Mouse (Mus musculus) left cerebral cortex, adult 2 months (tissue): ENCODE measurements around the gene Yipf1. TPM values are rescaled to one million over a fixed set of nuclear protein-coding genes. Genes with fewer than 3 reads are reported as not detected.
A peak's percentile ranks its signal among the peaks of the same experiment; 100 is the strongest.

Experiments used
- DNase-seq, 2 experiments: peaks; one replicate each; pipeline ENCODE4 v3.0.0; 2021 to 2022; ENCODE audit warnings: low spot score in 2 of 2, mixed read lengths in 1 of 2; ENCODE audit errors: extremely low spot score in 1 of 2
- H3K27ac ChIP-seq: fragments of 200-600 bp; 2 replicates; pipeline ENCODE4 v1.8.1; 2022
- H3K4me3 ChIP-seq: fragments of 200-600 bp; 2 replicates; pipeline ENCODE4 v1.8.1; 2022
- CTCF ChIP-seq: fragments of 200-600 bp; IDR thresholded peaks from 2 replicates; pipeline ENCODE4 v1.8.1; 2022; ENCODE audit warnings: antibody characterized with exemption, mild to moderate bottlenecking, moderate library complexity
- intact Hi-C: fragments of 180-260 bp; cut with DNase I; formaldehyde crosslinking; loops from one replicate; pipeline ENCODE4 v1.15.1; 2025
- total RNA-seq, 2 experiments: library from RNA; stranded (reverse); gene quantifications; 2 replicates each; pipeline ENCODE4 v1.2.3; 2021

Gene Yipf1
- total RNA-seq, 2 experiments from 2014 or later: 40.3 to 44.4 TPM

DNA sequence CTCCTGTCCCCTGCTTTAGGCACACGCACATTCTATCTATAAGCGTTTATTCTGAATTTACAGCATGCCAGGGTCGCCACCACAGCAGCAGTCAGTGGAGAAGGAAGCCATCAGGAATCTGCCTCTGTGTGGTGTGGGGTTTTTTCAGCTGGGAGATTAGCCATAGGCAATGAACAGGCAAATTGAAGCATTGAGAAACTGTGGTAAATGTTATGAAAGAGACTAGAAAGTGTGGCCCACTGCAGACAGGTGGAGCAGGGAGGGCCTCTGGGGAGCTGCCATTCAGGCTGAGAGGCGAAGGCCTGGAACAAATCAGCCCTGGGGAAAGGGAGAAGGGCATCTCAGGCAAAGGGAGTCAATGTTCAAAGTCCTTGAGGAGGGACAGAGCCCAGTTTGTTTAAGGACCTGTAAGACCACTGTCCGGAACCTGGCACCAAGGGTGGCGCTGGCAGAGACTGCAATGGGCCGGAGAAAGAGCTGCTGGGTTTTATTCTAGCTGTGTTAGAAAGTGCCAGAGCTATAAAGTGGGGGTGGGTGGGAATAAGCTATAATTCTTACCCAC lies 14.3 kb upstream of the Yipf1 start:
- no peak for DNase-seq
- Histone ChIP-seq H3K27ac (no peak overlapping the region), H3K4me3 (no peak overlapping the region)
- TF ChIP-seq CTCF: no peak
- intact Hi-C loops: no loop called here

DNA sequence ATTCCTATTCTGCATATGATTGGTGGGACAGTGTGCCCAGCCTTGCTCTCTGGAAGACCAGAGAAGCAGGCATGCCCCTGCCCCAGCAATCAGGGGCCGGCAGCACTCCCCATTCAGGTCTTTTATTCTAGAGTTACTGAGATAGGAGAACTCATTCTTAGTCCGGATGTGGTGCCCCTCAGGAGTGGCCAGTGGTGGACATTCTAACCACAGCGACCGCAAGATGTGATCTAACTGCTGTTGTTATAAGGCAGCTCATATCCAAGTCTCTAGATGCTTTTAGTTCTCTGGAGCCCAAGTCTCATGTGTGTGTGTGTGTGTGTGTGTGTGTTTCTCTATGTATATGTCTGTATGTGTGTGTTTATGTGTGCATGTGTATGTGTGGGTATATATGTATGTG lies 13.8 kb upstream of the Yipf1 start:
- no peak for DNase-seq
- H3K4me3 ChIP-seq: no peak overlapping the region
- intact Hi-C loops: no loop called here
- no peak for TF ChIP-seq CTCF
- no peak overlapping the region for H3K27ac ChIP-seq

DNA sequence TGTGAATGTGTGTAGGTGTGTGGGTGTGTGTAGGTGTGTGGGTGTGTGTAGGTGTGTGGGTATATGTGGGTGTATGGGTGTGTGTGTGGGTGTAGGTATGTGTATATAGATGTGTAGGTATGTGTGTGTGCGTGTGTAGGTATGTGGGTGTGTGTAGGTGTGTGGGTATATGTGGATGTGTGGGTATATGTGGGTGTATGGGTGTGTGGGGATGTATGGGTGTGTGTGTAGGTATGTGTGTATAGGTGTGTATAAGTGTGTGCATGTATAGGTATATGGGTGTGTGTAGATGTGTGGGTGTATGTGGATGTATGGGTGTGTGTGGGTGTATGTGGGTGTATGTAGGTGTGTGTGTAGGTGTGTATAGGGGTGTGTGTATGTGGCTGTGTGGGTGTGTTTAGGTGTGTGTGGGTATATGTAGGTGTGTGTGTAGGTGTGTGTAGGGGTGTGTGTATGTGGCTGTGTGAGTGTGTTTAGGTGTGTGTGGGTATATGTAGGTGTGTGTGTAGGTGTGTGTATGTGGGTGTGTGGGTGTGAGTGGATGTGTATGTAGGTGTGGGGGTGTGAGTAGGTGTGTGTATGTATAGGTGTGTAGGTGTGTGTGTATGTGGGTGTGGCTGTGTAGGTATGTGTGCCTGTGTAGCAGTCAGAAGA lies 13.1 kb upstream of the Yipf1 start:
- intact Hi-C loops: no loop called here
- DNase-seq: no peak
- no peak overlapping the region for H3K4me3 ChIP-seq

DNA sequence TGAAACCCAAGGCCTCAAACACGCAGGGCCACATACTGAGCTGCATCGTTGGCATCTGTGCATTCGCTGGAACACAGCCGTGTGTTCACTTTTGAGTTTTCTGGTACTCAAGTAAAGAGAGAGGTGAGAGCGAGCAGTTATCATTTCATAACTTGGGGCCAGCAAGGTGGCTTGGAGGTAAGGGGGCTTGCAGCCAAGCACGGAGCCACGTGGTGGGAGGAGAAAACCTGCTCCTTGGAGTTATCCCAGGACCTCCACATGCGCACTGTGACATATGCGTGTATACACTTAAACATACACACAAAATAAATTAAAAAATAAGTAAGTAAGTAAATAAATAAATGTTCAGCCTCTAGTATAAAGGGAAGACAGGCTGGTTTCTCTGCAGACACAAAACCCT lies 11.9 kb upstream of the Yipf1 start:
- no peak overlapping the region for H3K27ac ChIP-seq
- no peak overlapping the region for H3K4me3 ChIP-seq
- intact Hi-C loops: no loop called here
- no peak for TF ChIP-seq CTCF
- DNase-seq: no peak

More for the DNA sequence above, 13.1 kb upstream of the Yipf1 start:
- TF ChIP-seq CTCF: no peak
- no peak overlapping the region for H3K27ac ChIP-seq

DNA sequence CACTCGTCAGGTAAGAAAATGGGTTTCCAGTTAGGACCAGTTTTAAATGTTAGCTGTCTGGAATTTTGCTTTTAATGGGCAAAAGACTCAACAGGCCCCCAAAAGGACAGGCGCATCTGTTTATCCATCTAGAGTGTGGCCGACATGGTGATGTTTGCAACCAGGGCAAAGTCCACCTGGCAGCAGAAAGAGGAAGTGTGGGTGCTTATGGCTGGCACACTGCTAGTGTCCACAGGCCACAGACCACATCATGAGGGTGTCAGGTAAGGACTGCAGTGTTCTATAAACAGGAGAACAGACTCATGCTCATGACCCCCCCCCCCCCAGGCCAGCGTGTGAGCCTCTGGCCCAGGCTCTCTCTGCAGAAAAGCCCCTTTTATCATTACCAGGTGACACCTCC lies 11.3 kb upstream of the Yipf1 start:
- no peak for DNase-seq
- intact Hi-C loops: no loop called here
- no peak for TF ChIP-seq CTCF
- H3K27ac ChIP-seq: no peak overlapping the region
- no peak overlapping the region for H3K4me3 ChIP-seq

DNA sequence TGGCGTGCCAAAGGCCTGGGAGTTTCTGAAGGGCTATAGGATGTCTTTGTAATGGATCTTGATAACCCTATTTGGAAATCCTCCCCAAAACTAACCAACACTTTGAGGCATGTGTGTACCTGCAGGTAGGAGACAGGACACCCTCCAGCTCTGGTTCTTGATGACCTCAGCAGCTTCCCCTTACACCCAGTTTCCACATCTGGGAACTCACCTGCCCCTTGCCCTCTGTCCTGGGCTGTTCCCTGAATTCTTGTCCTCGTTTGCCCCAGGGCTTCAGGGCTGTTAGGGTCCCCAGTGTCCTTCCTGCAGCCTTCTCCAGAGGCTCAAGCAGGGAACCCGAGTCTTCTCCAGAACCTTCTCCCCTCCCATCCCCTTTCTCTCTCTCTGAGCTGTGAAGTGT lies 10.6 kb upstream of the Yipf1 start:
- Histone ChIP-seq H3K4me3 (no peak overlapping the region), H3K27ac (no peak overlapping the region)
- intact Hi-C loops: no loop called here
- TF ChIP-seq CTCF: no peak
- no peak for DNase-seq

DNA sequence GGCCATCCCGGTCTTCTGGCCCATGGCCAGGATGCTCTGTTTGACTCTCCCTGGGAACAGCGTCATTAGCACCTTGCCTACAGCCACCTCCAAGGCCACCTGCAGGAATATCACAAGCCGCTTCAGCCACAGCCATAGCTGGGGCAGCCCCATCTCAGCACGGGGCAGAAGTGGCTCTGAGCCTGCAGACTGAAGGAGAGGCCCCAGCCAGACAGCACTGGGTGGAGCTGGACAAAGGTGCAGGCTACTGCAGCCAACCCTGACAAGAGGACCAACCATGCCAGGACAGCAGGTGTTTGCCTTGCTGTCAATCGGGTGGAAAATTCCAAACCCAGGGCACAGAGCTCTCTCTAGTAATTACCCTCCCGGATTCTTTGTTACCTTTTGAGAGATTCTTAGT lies 7.2 kb upstream of the Yipf1 start, which contains the start of gene Dio1:
Gene Dio1, minus strand, starts transcription at position 204 of the 400 bp plus-strand sequence.
- H3K4me3 ChIP-seq: no peak within 1 kb of the TSS
- intact Hi-C loops: no loop called here
- DNase-seq: no peak

DNA sequence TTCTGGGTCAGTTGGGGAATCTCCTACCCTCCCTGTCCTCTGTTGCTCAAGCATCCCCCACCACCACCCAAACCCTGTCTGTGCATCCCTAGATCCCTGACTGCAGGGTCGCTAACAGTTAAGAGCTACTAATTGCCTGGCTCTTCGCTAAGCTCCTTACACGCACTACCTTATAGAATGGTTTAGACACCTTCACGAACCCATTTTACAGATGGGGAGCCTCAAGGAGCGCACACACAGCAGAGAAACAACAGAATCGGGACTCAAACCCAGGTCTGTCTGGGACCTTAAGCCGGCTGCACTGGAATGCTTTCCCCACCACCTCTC lies 279 bp downstream of the Yipf1 start:
- TF ChIP-seq CTCF: no peak
- Histone ChIP-seq H3K27ac (peak overlapping the region; percentile 69; the same call in 1 of the 2 replicates), H3K4me3 (peak overlapping the region; percentile 69)
- DNase-seq: no peak
- intact Hi-C loops: loop anchor here (1.0 to 2.0 kb wide), 2 partner anchors 52 to 61 kb away; partner anchors contain the start of genes Hspb11, Lrrc42 and Ndc1

More for the DNA sequence above, 7.2 kb upstream of the Yipf1 start, which contains the start of gene Dio1:
- no peak within 1 kb of the TSS for H3K27ac ChIP-seq
- TF ChIP-seq CTCF: no peak

DNA sequence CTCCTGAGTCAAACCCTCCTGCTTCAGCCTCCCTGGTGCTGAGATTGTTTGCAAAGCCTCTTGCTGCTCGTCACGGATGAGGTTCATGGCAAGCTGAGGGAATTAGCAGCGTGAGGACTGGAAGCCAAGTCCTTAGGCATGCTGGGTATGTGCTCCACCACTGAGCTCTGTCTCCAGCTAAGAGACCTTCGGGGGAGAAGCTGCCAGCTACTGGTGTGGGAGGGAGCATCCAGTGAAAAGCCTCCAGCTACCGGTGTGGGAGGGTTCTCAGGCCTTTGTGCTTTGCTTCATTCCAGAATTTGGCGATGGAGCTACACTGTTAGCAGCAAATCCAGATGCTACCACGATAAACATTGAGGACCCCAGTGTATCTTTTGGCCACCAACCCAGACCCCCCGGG lies 4.5 kb downstream of the Yipf1 start:
- H3K4me3 ChIP-seq: no peak overlapping the region
- no peak overlapping the region for H3K27ac ChIP-seq
- TF ChIP-seq CTCF: no peak
- DNase-seq: no peak
- intact Hi-C loops: no loop called here

DNA sequence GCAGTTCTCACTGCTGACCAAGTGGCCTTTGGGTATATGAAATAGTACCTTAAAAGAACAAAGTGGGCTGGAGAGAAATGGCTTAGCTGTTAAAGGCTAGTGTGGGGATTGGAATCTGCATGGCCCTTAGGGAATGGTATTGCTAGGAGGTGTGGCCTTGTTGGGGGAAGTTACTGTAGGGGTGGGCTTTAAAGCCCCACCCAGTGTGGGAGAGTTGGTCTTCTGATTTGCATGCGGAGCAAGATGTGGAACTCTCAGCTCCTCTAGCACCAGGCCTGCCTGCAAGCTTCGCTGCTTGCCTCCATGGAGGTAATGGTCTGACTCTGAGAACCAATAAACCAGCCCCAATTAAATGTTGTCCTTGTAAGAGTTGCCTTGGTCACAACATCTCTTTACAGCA lies 6.9 kb downstream of the Yipf1 start:
- no peak overlapping the region for H3K4me3 ChIP-seq
- no peak for DNase-seq
- no peak overlapping the region for H3K27ac ChIP-seq
- intact Hi-C loops: no loop called here
- TF ChIP-seq CTCF: no peak

DNA sequence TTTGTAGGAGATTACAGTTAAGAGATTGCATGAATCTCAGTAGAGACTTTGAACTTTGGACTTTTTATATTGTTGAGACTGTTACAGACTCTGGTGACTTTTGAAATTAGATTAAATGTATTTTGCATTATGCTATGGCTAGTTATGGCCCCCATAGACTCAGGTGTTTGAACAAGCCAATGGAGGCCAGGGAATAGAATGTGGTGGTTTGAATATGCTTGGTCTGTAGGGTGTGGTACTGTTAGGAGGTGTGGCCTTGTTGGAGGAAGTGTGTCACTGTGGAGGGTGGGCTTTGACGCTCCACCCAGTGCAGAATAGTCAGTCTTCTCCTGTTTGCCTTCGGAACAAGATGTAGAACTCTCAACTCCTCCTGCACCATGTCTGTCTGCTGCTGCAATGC lies 8.9 kb downstream of the Yipf1 start:
- no peak for DNase-seq
- intact Hi-C loops: no loop called here
- H3K27ac ChIP-seq: no peak overlapping the region
- H3K4me3 ChIP-seq: no peak overlapping the region
- TF ChIP-seq CTCF: no peak

DNA sequence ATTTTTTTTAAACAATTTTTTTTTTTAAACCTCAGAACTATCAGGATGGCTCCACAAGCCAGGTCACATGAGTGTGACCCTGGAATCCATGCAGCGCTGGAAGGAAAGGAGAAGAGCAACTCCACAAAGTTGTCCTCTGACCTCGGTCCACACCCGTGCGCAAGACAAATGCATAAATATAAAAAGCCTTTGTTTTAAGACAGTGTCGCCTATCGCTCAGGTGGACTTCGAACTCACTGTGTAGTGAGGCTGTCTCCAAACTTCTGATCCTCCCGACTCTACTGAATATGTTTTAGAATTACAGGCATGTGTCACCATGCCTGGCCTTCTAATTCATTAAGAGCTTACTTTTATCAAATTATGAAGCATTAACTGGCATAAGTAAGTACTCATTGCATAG lies 14.4 kb downstream of the Yipf1 start:
- no peak overlapping the region for H3K4me3 ChIP-seq
- TF ChIP-seq CTCF: no peak
- H3K27ac ChIP-seq: no peak overlapping the region
- no peak for DNase-seq
- intact Hi-C loops: no loop called here

DNA sequence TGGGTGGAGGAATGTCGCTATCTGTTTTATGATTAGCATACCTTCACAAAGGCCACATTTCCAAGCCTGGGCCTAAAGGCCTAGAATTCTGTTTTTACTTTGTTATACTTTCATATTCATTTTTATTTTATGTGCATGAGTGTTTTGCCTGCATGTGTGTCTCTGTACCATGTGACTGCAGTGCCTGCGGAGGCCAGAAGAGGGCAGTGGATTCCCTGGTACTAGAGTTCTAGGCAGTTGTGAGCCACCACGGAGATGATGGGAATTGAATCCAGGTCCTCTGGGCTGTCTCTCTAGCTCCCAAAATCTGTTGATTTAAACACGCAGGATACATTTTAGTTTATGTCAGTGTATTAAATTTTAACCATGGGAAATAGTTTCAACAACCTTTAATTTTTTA lies 19.4 kb downstream of the Yipf1 start:
- intact Hi-C loops: no loop called here
- Histone ChIP-seq H3K4me3 (no peak overlapping the region), H3K27ac (no peak overlapping the region)
- TF ChIP-seq CTCF: peak; percentile 15
- no peak for DNase-seq
